Mouse (Mus musculus) forebrain, embryonic 15.5 days (tissue): ENCODE measurements around the gene Slc2a5. TPM values are rescaled to one million over a fixed set of nuclear protein-coding genes. Genes with fewer than 3 reads are reported as not detected.

ENCODE experiments used
- ATAC-seq: fragments of 200-750 bp; cut with Nextera tagmentation; replicated peaks from 2 replicates; pipeline ENCODE4 v1.8.0; 2017; ENCODE audit warnings: mild to moderate bottlenecking, moderate TSS enrichment, moderate library complexity
- H3K27ac ChIP-seq: fragments of 300-500 bp; sonication (generic); replicated peaks from 2 replicates; pipeline ENCODE4 v1.5.1; 2015; ENCODE audit warnings: mild to moderate bottlenecking, inconsistent platforms
- H3K27me3 ChIP-seq: fragments of 300-500 bp; sonication (generic); 2 replicates; pipeline ENCODE4 v1.6.1; 2015; ENCODE audit warnings: inconsistent platforms
- H3K36me3 ChIP-seq: fragments of 300-500 bp; sonication (generic); 2 replicates; pipeline ENCODE4 v1.6.1; 2015; ENCODE audit warnings: mild to moderate bottlenecking, inconsistent platforms
- H3K4me1 ChIP-seq: fragments of 300-500 bp; sonication (generic); 2 replicates; pipeline ENCODE4 v1.6.1; 2015; ENCODE audit warnings: inconsistent platforms
- H3K4me2 ChIP-seq: fragments of 300-500 bp; sonication (generic); replicated peaks from 2 replicates; pipeline ENCODE4 v1.6.1; 2015; ENCODE audit warnings: mild to moderate bottlenecking, inconsistent platforms
- H3K4me3 ChIP-seq: fragments of 300-500 bp; sonication (generic); 2 replicates; pipeline ENCODE4 v1.5.1; 2015; ENCODE audit warnings: mild to moderate bottlenecking, inconsistent platforms
- H3K9ac ChIP-seq: fragments of 300-500 bp; sonication (generic); replicated peaks from 2 replicates; pipeline ENCODE4 v1.6.1; 2015; ENCODE audit warnings: mild to moderate bottlenecking, inconsistent platforms
- H3K9me3 ChIP-seq: fragments of 300-500 bp; sonication (generic); 2 replicates; pipeline ENCODE4 v1.6.1; 2016; ENCODE audit warnings: inconsistent platforms
- WGBS: fragments of 180-500 bp; shearing (Covaris S2); methylation state at CpG from one replicate; pipeline ENCODE4 v1.1.7; 2015; ENCODE audit warnings: mixed read lengths; 5-methylcytosine and 5-hydroxymethylcytosine counted together
- polyA plus RNA-seq: library from polyadenylated mRNA; unstranded; fragments of >200 nt; fragmentation: Nextera tagmentation; extraction: Ambion mirVana; gene quantifications from 2 replicates; pipeline ENCODE4 v1.2.1, GENCODE M21; 2015

Gene Slc2a5
- polyA plus RNA-seq, 1 experiment from 2014 or later = 2.4 TPM

- H3K27ac ChIP-seq = no peak overlapping the region
- WGBS = 22% methylated on average over 2 of the region's 2 CpGs
- H3K9me3 ChIP-seq = no peaks in the 10 kb centered on the region
- H3K36me3 ChIP-seq = no peaks in the 10 kb centered on the region
- no peak overlapping the region for H3K4me2 ChIP-seq
- H3K4me1 ChIP-seq = no peaks in the 10 kb centered on the region
- H3K4me3 ChIP-seq = no peak overlapping the region
- no peaks in the 10 kb centered on the region for H3K27me3 ChIP-seq
- H3K9ac ChIP-seq = no peak overlapping the region
- no peak for ATAC-seq
Measured at GRCm38 (mm10) chr4:150130661-150131060, 11.6 kb downstream of the Slc2a5 start.

DNA sequence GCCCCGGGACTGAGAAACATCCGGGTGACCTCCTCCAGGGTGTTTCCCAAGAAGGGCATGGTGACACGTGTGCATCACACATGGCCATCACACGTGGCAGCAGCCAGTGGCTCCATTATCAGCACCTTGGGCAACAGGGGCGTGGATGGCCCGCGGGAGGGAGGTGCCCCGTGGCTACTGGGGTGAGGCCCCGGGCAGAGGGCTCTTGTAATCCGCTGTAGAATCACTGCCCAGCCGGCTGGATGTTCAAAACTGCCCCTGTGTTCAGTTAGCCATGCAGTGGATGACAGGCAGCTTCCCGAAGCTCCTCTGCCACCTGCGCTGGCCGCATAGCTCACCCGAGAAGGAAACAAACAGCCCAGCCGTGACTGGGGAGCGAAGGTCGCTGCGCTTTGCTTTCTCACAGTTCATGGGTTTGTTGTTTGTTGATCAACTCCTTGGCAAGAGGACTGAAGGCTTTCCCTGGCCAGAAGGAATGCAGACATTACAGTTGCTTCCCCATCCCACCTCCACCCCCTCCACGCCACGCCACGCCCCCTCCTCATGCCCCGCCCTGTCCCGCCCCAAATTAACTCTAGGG, 13.7 kb downstream of the Slc2a5 start:
- H3K4me1 ChIP-seq = peaks cover under 1% of the 10 kb centered on the region
- no peak overlapping the region for H3K4me2 ChIP-seq
- WGBS = 36% methylated on average over 24 of the region's 24 CpGs
- no peaks in the 10 kb centered on the region for H3K9me3 ChIP-seq
- H3K27me3 ChIP-seq = no peaks in the 10 kb centered on the region
- no peaks in the 10 kb centered on the region for H3K36me3 ChIP-seq
- H3K4me3 ChIP-seq = no peak overlapping the region
- no peak overlapping the region for H3K9ac ChIP-seq
- no peak overlapping the region for H3K27ac ChIP-seq
- no peak for ATAC-seq

DNA sequence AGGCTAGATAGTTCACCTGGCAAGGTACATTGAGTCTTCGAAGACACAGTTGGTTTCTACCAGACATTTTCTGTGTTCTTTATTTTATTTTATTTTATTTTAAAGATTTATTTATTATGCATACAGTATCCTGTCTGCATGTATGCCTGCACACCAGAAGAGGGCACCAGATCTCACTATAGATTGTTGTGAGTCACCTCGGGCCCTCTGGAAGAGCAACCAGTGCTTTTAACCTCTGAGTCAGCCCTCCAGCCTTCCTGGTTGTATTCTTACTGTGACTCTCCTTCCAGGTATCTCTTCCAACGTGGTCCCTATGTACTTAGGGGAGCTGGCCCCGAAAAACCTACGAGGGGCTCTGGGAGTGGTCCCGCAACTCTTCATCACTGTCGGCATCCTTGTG, 16.2 kb downstream of the Slc2a5 start:
- Histone ChIP-seq H3K9me3 (no peaks in the 10 kb centered on the region), H3K27me3 (no peaks in the 10 kb centered on the region), H3K4me2 (no peak overlapping the region), H3K36me3 (no peaks in the 10 kb centered on the region), H3K4me3 (no peak overlapping the region), H3K4me1 (peaks cover 9% of the 10 kb centered on the region), H3K9ac (no peak overlapping the region), H3K27ac (no peak overlapping the region)
- WGBS = 91% methylated on average over 7 of the region's 7 CpGs
- no peak for ATAC-seq

DNA sequence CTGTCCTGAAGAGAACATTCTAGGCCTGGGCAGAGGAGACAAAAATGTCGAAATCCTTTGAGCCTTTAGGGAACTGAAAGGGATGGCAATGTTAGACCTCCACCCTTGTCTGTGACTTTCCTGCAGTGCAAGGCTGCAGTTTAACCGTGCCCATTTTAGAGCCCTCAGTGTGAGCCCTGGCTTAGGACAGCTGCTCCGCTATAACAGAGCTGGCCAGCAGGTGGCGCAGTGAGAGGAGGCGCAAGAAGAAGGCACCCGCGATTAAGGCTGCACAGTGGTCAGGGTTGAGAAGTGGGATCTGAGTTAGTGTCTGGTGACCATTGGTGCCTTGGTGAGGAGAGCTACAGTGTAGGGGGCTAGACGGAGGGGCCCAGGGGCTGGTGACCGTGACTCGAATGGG, 17.6 kb downstream of the Slc2a5 start:
- ATAC-seq = peak; percentile 31; the same call in 1 of the 2 replicates
- Histone ChIP-seq H3K4me1 (peaks cover 9% of the 10 kb centered on the region), H3K27me3 (no peaks in the 10 kb centered on the region), H3K9ac (no peak overlapping the region), H3K4me3 (no peak overlapping the region), H3K4me2 (no peak overlapping the region), H3K27ac (no peak overlapping the region), H3K36me3 (no peaks in the 10 kb centered on the region), H3K9me3 (no peaks in the 10 kb centered on the region)
- 5% methylated on average over 10 of the region's 10 CpGs for WGBS

DNA sequence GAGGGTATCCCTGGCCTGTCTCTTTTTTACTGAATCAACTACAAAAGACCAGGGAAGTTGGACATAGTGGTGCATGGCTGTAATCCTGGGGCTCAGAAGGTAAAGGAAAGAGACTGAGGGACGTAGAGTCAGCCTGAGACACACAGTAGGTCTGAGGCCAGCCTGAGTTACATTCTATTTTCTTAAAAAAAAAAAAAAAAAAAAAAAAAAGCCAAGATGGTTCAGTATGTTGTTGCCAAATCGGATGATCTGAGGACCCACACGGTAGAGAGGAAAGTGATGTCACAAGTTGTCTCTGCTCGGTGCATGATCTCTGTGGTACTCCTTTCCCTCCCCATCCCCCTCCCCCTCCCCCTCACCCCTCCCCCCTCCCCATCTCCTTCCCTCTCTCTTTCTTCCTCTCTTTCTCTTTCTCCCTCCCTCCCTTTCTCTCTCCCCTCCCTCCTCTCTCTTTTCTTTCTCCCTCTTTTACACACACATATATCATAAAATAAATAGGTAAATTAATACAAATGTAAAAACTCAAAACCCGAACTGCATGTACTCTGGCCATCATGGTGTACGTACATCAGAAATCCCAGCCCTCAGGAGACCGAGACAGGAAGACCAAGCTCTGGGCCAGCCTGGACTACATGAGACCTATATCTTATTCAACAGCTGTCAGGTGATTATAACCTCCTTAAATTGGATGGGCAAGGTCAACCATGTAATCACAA, 18.4 kb downstream of the Slc2a5 start:
- Histone ChIP-seq H3K4me3 (no peak overlapping the region), H3K4me1 (peaks cover 9% of the 10 kb centered on the region), H3K27me3 (no peaks in the 10 kb centered on the region), H3K4me2 (no peak overlapping the region), H3K9me3 (no peaks in the 10 kb centered on the region), H3K36me3 (no peaks in the 10 kb centered on the region), H3K27ac (no peak overlapping the region), H3K9ac (no peak overlapping the region)
- no peak for ATAC-seq
- 85% methylated on average over 7 of the region's 7 CpGs for WGBS

GRCm38 (mm10) chr4:150138084-150138543, 19.0 kb downstream of the Slc2a5 start:
- H3K9ac ChIP-seq = peak overlapping the region; percentile 31
- no peaks in the 10 kb centered on the region for H3K27me3 ChIP-seq
- peak; percentile 78 for ATAC-seq
- 19% methylated on average over 9 of the region's 9 CpGs for WGBS
- H3K4me3 ChIP-seq = peak overlapping the region; percentile 28
- H3K9me3 ChIP-seq = no peaks in the 10 kb centered on the region
- H3K36me3 ChIP-seq = no peaks in the 10 kb centered on the region
- H3K27ac ChIP-seq = no peak overlapping the region
- peak overlapping the region; percentile 37 for H3K4me2 ChIP-seq
- peaks cover 9% of the 10 kb centered on the region for H3K4me1 ChIP-seq

GRCm38 (mm10) chr4:150139090-150139489, 20.0 kb downstream of the Slc2a5 start:
- peaks cover 9% of the 10 kb centered on the region for H3K4me1 ChIP-seq
- no peaks in the 10 kb centered on the region for H3K27me3 ChIP-seq
- no peak for ATAC-seq
- H3K27ac ChIP-seq = no peak overlapping the region
- no peaks in the 10 kb centered on the region for H3K36me3 ChIP-seq
- no peak overlapping the region for H3K4me3 ChIP-seq
- no peak overlapping the region for H3K4me2 ChIP-seq
- H3K9me3 ChIP-seq = no peaks in the 10 kb centered on the region
- WGBS = 74% methylated on average over 13 of the region's 13 CpGs
- no peak overlapping the region for H3K9ac ChIP-seq

DNA sequence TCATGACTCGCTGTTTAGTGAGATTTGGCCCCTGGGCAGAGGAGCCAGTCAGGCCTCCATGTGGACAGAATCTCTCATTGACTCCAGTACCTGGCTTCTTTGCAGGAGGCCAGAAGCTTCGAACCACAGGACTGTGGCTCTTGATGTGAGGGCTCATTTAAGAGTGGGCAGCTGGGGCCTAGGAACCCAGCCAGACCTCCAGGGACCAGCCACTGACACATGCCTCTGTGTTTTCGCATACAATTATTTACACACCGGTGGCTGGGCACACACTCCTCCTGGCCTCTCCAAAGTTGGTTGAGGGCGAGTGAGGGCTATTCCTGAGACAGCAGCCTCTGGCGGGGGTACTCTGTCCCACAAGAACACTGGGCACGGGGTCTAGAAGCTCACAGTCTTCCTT, 21.3 kb downstream of the Slc2a5 start:
- Histone ChIP-seq H3K4me3 (no peak overlapping the region), H3K27ac (no peak overlapping the region), H3K27me3 (no peaks in the 10 kb centered on the region), H3K36me3 (no peaks in the 10 kb centered on the region), H3K9ac (no peak overlapping the region), H3K9me3 (no peaks in the 10 kb centered on the region), H3K4me2 (no peak overlapping the region), H3K4me1 (peaks cover 9% of the 10 kb centered on the region)
- 69% methylated on average over 7 of the region's 7 CpGs for WGBS
- no peak for ATAC-seq

GRCm38 (mm10) chr4:150144242-150144641, 25.2 kb downstream of the Slc2a5 start:
- H3K4me1 ChIP-seq = no peaks in the 10 kb centered on the region
- ATAC-seq = no peak
- no peak overlapping the region for H3K27ac ChIP-seq
- no peak overlapping the region for H3K9ac ChIP-seq
- no peaks in the 10 kb centered on the region for H3K9me3 ChIP-seq
- H3K36me3 ChIP-seq = no peaks in the 10 kb centered on the region
- WGBS = 28% methylated on average over 12 of the region's 12 CpGs
- H3K27me3 ChIP-seq = no peaks in the 10 kb centered on the region
- no peak overlapping the region for H3K4me2 ChIP-seq
- no peak overlapping the region for H3K4me3 ChIP-seq

DNA sequence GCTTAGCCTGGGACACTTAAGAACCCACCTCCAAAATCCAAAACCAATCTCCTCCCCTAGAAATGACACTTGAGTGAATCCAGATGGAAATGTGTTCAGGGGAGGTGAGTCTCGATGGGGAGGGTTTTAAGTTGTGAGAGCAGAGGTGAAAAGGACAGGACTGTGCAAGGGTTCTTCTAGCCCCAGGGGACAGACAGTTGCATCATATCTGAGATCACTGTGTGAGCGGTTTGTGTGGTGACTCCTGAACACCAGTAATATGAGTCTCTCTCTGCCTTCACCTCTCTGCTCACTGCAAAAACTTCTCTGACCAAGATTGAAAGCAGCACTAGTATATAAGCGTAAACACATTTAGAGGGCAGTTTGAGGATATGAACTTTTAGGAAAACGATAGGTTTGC, 27.2 kb downstream of the Slc2a5 start:
- H3K9me3 ChIP-seq = no peaks in the 10 kb centered on the region
- H3K4me1 ChIP-seq = no peaks in the 10 kb centered on the region
- H3K9ac ChIP-seq = no peak overlapping the region
- WGBS = 91% methylated on average over 4 of the region's 4 CpGs
- H3K27me3 ChIP-seq = no peaks in the 10 kb centered on the region
- no peak overlapping the region for H3K27ac ChIP-seq
- H3K4me3 ChIP-seq = no peak overlapping the region
- H3K36me3 ChIP-seq = no peaks in the 10 kb centered on the region
- H3K4me2 ChIP-seq = no peak overlapping the region
- ATAC-seq = no peak

- H3K27me3 ChIP-seq = no peaks in the 10 kb centered on the region
- no peak overlapping the region for H3K9ac ChIP-seq
- ATAC-seq = no peak
- H3K4me1 ChIP-seq = no peaks in the 10 kb centered on the region
- no peaks in the 10 kb centered on the region for H3K9me3 ChIP-seq
- H3K4me3 ChIP-seq = no peak overlapping the region
- H3K36me3 ChIP-seq = no peaks in the 10 kb centered on the region
- H3K27ac ChIP-seq = no peak overlapping the region
- no peak overlapping the region for H3K4me2 ChIP-seq
- 81% methylated on average over 7 of the region's 7 CpGs for WGBS
Measured at GRCm38 (mm10) chr4:150151045-150151444, 32.0 kb downstream of the Slc2a5 start.

DNA sequence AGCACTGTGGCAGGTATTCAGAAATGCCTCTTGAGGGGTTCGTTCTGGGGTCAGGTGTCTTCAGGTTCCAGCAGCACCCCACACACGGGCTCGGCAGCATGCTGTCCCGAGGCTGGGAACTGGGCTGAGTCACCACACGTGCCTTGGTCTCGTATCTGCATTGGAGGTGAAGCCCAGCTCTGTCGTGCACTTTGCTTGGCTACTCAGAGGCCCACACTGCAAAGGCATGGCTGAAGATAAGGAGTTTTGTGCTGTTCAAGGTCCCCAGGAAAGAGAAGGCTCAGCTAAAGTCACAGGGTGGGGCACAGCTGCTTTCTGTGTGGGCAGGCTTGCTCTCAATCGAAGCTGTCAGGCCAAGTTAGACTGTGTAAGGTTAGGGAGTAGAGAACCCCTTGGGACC, 33.4 kb downstream of the Slc2a5 start:
- WGBS = 82% methylated on average over 8 of the region's 8 CpGs

DNA sequence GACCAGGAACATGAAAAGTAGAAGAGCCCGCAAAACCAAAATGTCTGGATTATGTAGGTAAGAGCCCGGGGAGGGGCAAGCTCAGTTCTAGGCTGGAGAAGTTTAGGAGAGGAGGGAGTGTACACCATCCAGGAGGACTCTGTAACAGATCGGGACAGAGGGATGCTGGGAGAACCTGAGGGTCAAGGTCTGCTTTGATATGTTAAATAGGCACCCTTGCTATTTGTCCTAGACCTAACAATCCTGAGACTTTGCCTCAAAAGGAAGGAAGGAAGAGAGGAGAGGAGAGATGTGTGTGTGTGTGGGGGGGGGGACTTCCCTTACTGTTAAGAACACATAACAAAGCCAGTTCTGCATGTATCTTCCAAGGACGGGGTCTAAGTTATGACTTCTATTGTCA, 36.2 kb downstream of the Slc2a5 start:
- no peaks in the 10 kb centered on the region for H3K27me3 ChIP-seq
- no peaks in the 10 kb centered on the region for H3K9me3 ChIP-seq
- ATAC-seq = no peak
- H3K36me3 ChIP-seq = no peaks in the 10 kb centered on the region
- H3K4me2 ChIP-seq = no peak overlapping the region
- no peak overlapping the region for H3K4me3 ChIP-seq
- no peaks in the 10 kb centered on the region for H3K4me1 ChIP-seq
- no peak overlapping the region for H3K9ac ChIP-seq
- 88% methylated on average over 4 of the region's 4 CpGs for WGBS
- no peak overlapping the region for H3K27ac ChIP-seq

More for the DNA sequence above, 33.4 kb downstream of the Slc2a5 start:
- ATAC-seq = no peak
- Histone ChIP-seq H3K36me3 (no peaks in the 10 kb centered on the region), H3K9me3 (no peaks in the 10 kb centered on the region), H3K4me3 (no peak overlapping the region), H3K27ac (no peak overlapping the region), H3K4me2 (no peak overlapping the region), H3K4me1 (no peaks in the 10 kb centered on the region), H3K27me3 (no peaks in the 10 kb centered on the region), H3K9ac (no peak overlapping the region)
